Comparison of ENCODE assay signal across 11 mouse cellular contexts in genomic region chr5:64383215-64383614, GRCm38 (mm10).
DNase-seq lines count a peak whose midpoint lies in the region; ATAC-seq lines count a peak whose summit lies in the region.
"Had no signal": no experiment of that assay in that cellular context is flagged by ENCODE, and none has a peak within 500 bp of the region (broad histone marks: within the 10 kb centered on the region; RNA-seq: fewer than 3 reads in every experiment).

No protein-coding gene starts in this region.

- no peak overlapping the region for H3K4me3 ChIP-seq in kidney, embryonic 14.5 days (ENCODE audit: low read length)
- H3K4me3 ChIP-seq in embryonic facial prominence, embryonic 10.5 days: no peak overlapping the region
- no peak overlapping the region for H3K4me3 ChIP-seq in embryonic facial prominence, embryonic 14.5 days (ENCODE audit: low read depth, low read length)
- H3K4me3 ChIP-seq in limb, embryonic 12.5 days (replicated peaks): no peak overlapping the region
- H3K4me3 ChIP-seq: erythroblast, embryonic 14.5 days; hindbrain, embryonic 15.5 days had no signal

- H3K36me3 ChIP-seq in kidney, embryonic 14.5 days (ENCODE audit: control insufficient read depth, insufficient read depth, low read length): no peaks in the 10 kb centered on the region
- H3K36me3 ChIP-seq in embryonic facial prominence, embryonic 10.5 days (replicated peaks): no peaks in the 10 kb centered on the region
- H3K36me3 ChIP-seq in embryonic facial prominence, embryonic 14.5 days (ENCODE audit: control insufficient read depth, insufficient read depth, low read length): no peaks in the 10 kb centered on the region
- no peaks in the 10 kb centered on the region for H3K36me3 ChIP-seq in limb, embryonic 12.5 days
- H3K36me3 ChIP-seq: hindbrain, embryonic 15.5 days had no signal

- no peaks in the 10 kb centered on the region for H3K27me3 ChIP-seq in kidney, embryonic 14.5 days (ENCODE audit: control insufficient read depth, insufficient read depth, low read length)
- 0 out of 2 replicates have a peak, but pooled peaks cover 4% of the 10 kb centered on the region for H3K27me3 ChIP-seq in embryonic facial prominence, embryonic 10.5 days (replicated peaks; ENCODE audit: low read depth, poor library complexity, severe bottlenecking)
- H3K27me3 ChIP-seq in embryonic facial prominence, embryonic 14.5 days (replicated peaks; ENCODE audit: control insufficient read depth, insufficient read depth, low read length): no peaks in the 10 kb centered on the region
- H3K27me3 ChIP-seq in limb, embryonic 12.5 days: no peaks in the 10 kb centered on the region
- H3K27me3 ChIP-seq: hindbrain, embryonic 15.5 days had no signal

- peaks cover 34% of the 10 kb centered on the region for H3K4me1 ChIP-seq in kidney, embryonic 14.5 days (ENCODE audit: control insufficient read depth, insufficient read depth, low read length)
- peaks cover 59% of the 10 kb centered on the region for H3K4me1 ChIP-seq in embryonic facial prominence, embryonic 10.5 days
- peaks cover 40% of the 10 kb centered on the region for H3K4me1 ChIP-seq in embryonic facial prominence, embryonic 14.5 days (ENCODE audit: control insufficient read depth, insufficient read depth, low read length)
- H3K4me1 ChIP-seq in limb, embryonic 12.5 days (replicated peaks): peaks cover 53% of the 10 kb centered on the region

- 34% methylated on average over 4 of the region's 4 CpGs for WGBS in kidney, embryonic 14.5 days
- WGBS in embryonic facial prominence, embryonic 10.5 days: 28% methylated on average over 4 of the region's 4 CpGs
- WGBS in embryonic facial prominence, embryonic 14.5 days: 40% methylated on average over 4 of the region's 4 CpGs
- WGBS in limb, embryonic 12.5 days: 26% methylated on average over 4 of the region's 4 CpGs

- 0 out of 2 replicates have a peak overlapping the region, but pooled peaks have one; percentile 3 for H3K27ac ChIP-seq in kidney, embryonic 14.5 days (ENCODE audit: low read depth, low read length)
- H3K27ac ChIP-seq in embryonic facial prominence, embryonic 10.5 days (replicated peaks): peak overlapping the region; percentile 26; the same call in 1 of the 2 replicates
- H3K27ac ChIP-seq in embryonic facial prominence, embryonic 14.5 days (replicated peaks; ENCODE audit: low read depth, low read length): 0 out of 2 replicates have a peak overlapping the region, but pooled peaks have one; percentile 24
- H3K27ac ChIP-seq in limb, embryonic 12.5 days: peak overlapping the region; percentile 32
- H3K27ac ChIP-seq: hindbrain, embryonic 15.5 days; macrophage had no signal

- no peak for DNase-seq in kidney, adult 8-10 months
- DNase-seq in embryonic facial prominence, embryonic 10.5 days (ENCODE audit: low spot score): peak; percentile 31
- peak; percentile 65 for DNase-seq in embryonic facial prominence, embryonic 14.5 days (ENCODE audit: low spot score)
- DNase-seq in urinary bladder, postnatal 10 days (ENCODE audit: low spot score): no peak
- DNase-seq in spleen, postnatal 36 days (ENCODE audit: low spot score in 2 of 2): no peak
- DNase-seq: layer of hippocampus, adult 9-11 months had no signal

- no peak overlapping the region for H3K9ac ChIP-seq in kidney, embryonic 14.5 days (ENCODE audit: low read depth, low read length)
- H3K9ac ChIP-seq in embryonic facial prominence, embryonic 14.5 days (ENCODE audit: low read depth, low read length): no peak overlapping the region
- H3K9ac ChIP-seq in limb, embryonic 12.5 days (replicated peaks): no peak overlapping the region
- H3K9ac ChIP-seq: hindbrain, embryonic 15.5 days had no signal

- no peak overlapping the region for H3K4me2 ChIP-seq in kidney, embryonic 14.5 days (replicated peaks; ENCODE audit: low read depth, low read length)
- no peak overlapping the region for H3K4me2 ChIP-seq in embryonic facial prominence, embryonic 14.5 days (ENCODE audit: low read depth, low read length)
- H3K4me2 ChIP-seq in limb, embryonic 12.5 days: no peak overlapping the region
- H3K4me2 ChIP-seq: hindbrain, embryonic 15.5 days had no signal

- ATAC-seq in kidney, embryonic 14.5 days (ENCODE audit: low FRiP score, low TSS enrichment): no peak
- peak; percentile 64; the same call in 1 of the 2 replicates for ATAC-seq in embryonic facial prominence, embryonic 14.5 days (ENCODE audit: low read depth)
- peak; percentile 50; the same call in 1 of the 2 replicates for ATAC-seq in limb, embryonic 12.5 days (ENCODE audit: insufficient number of reproducible peaks, insufficient read depth, low FRiP score, low TSS enrichment, low read depth)

- no peaks in the 10 kb centered on the region for H3K9me3 ChIP-seq in kidney, embryonic 14.5 days (ENCODE audit: control insufficient read depth, low read length)
- no peaks in the 10 kb centered on the region for H3K9me3 ChIP-seq in embryonic facial prominence, embryonic 10.5 days
- no peaks in the 10 kb centered on the region for H3K9me3 ChIP-seq in embryonic facial prominence, embryonic 14.5 days (ENCODE audit: control insufficient read depth, low read length)
- H3K9me3 ChIP-seq in limb, embryonic 12.5 days: no peaks in the 10 kb centered on the region
- H3K9me3 ChIP-seq: hindbrain, embryonic 15.5 days had no signal

Comparison
In these comparisons a context has a peak if more than half of its experiments do, and no peak if none do; other contexts are left out.
1. DNase-seq: peak in embryonic facial prominence, embryonic 10.5 days (single experiment) and embryonic facial prominence, embryonic 14.5 days (single experiment); none in kidney, adult 8-10 months (0 of 2), urinary bladder, postnatal 10 days (single experiment) and spleen, postnatal 36 days (0 of 2).
2. Peak in every context shown above with its lines, with median percentiles within 50 percentile points of each other: H3K27ac ChIP-seq.